Mouse (Mus musculus): ENCODE data around the gene Ep400.
"Not testable (repeated sequence)": the region's sequence is repeated elsewhere in the genome, so short reads cannot be mapped to it uniquely, and the experiment has no call there.

Gene Ep400

DNA sequence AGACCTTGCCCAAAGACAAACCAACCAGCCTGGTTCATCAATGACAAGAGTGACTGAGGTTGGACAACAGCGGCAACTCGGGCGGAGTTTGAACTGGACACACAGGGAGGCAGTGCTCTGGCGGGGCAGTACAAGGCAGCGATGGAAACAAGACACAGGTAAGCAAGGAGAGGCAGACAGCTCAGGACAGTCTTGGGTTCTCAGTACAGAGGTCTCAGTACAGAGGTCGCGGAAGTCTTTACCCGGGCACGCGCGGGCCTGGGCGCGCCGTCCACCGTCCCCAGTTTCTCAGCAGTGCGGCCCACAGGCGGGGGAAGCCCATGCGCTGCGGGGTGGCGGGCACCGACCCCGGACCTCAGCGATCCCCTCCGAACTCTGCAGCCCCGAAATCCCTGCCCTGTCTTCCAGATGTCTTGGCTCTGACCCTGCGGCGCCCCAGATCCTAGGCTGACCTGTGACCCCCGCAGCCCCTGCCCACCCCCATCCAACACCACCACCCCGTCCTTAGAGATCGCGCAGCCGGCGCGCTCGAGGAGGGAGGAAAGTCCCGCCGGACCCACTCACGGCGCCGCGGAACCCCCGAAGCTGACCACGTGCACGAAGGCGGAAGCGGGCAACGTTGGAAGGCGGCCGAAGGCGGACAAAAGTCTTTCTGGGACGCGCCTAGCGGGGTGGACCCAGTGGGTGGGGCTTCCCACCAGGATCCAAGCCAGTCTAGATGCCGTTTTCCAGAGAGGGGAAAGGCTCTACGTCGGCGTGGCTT lies 9.7 kb upstream of the Ep400 start, which contains the start of gene Pus1:
Gene Pus1 (minus strand): TSS at position 662 of the 763 bp plus-strand sequence.
- DNase-seq (ENCODE audit: low spot score in 2 of 2) = peak; percentile 68 to 74

DNA sequence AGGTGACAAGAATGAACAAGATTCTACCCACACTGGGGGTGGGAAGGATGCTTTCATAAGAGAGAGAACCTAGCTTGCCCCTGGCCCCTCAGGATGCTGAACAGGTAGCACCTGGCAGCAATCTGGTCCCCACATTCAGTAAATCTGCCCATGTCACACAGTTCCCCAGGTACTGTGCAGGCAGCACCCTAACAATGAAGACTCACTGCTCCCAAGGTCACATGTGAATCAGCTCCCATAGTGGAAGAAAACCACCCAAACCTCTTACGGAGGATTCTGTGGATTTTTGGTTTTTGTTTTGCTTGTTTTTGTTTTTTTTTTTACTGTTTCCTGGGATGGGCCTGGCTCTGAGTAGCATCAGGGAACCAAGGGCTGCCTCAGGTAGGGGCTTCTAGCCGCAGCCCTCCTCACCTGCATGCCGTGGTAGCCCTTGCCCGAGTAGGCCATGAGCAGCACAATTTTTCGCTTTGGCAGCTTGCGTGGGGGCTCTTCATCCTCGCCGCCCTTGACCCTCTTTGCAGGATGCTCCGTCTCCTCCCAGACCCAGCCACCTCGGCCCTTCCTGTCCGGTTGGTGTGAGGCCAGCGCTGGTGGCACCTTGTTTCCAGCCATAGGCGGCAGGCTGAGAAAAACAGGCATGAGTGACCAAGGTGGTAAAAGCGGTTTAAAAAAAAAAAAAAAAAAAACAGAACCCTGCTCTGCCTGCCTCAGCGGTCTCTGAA lies 8.9 kb upstream of the Ep400 start:
- no peak for DNase-seq (ENCODE audit: low spot score in 2 of 2)

DNA sequence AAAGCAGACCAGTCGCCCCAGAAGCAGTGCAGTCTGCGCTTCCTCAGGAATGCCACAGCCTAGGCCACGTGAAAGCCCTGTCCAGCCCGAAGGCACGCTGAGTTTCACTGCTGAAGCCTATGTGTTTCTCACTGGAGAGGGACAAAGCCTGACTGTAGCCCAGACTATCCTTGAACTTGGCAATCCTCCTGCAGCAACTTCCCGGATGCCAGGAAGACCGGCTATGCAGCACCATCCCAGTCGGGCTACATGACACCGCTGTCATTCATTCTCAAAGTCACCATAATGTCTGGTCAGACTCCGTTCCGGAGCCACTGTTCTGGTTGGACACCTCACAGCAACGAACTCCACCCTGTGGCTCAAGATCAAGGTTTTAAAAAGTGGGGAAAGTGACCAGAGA lies 7.7 kb upstream of the Ep400 start:
- DNase-seq (ENCODE audit: low spot score in 2 of 2) = no peak

GRCm38 (mm10) chr5:110776141-110776540 lies 5.6 kb upstream of the Ep400 start:
- DNase-seq (ENCODE audit: low spot score in 2 of 2) = no peak

DNA sequence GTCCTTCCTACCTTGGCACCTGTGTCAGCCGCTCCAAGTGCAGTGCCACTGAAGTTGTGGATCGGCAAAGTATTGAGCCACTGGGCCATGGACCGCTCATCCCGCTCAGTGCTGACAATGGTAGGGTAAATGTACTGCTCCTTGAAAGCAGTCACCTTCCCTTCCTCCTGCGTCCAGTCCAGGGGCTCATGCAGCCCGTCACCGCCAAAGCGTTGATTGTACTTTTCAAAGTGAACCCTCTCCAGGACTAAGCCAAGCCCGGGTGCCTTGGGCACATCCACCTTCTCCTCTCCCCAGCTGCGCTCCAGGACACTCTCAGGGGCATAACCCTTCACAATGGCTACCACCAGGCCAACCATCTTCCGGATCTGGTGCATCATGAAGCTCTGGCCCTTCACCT lies 4.0 kb upstream of the Ep400 start:
- no peak for DNase-seq (ENCODE audit: low spot score in 2 of 2)

- not testable (repeated sequence) for DNase-seq (ENCODE audit: low spot score in 2 of 2)
Observed at GRCm38 (mm10) chr5:110772945-110773344, 2.4 kb upstream of the Ep400 start.

DNA sequence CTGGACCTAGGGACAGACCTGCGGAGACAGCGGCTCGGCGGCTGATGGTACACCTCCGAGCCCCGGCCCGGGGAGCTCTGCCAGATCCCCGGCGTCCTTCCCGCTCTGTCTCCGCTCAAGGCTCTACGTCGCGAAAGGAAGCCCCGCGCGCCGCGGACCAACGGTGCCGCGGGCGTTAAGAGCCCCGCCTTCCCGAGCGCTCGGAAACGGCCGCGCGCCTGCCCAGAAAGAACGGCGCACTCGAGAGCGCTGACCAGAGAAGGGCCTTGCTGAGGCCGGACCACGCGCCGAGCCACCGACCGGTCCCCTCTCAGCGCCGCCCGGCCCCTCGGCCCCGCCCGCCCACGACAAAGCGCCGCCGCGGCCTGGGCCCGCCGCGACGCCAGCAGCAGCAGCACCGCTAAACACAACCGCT lies 479 bp downstream of the Ep400 start:
- DNase-seq (ENCODE audit: low spot score in 2 of 2) = peak in 1 of 2 experiments; percentile 47

DNA sequence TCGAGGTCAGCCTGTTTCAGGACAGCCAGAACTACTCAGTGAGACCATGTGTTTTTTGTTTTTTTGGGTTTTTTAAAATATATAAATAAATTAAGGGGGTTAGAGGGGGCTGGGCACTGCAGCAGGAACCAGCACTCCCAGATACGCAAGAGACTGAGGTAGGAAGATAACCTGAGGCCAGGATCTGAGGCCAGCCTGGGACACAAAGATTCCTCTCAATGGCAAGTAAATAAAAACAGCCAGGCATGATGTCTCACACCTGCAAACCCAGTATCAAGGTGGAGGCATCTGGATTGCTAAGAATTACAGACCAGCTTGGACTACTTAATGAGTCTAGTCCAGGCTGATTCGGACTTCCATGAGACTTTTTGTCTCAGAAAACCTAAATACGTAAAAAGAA lies 1.2 kb downstream of the Ep400 start:
- DNase-seq (ENCODE audit: low spot score in 2 of 2) = no peak

DNA sequence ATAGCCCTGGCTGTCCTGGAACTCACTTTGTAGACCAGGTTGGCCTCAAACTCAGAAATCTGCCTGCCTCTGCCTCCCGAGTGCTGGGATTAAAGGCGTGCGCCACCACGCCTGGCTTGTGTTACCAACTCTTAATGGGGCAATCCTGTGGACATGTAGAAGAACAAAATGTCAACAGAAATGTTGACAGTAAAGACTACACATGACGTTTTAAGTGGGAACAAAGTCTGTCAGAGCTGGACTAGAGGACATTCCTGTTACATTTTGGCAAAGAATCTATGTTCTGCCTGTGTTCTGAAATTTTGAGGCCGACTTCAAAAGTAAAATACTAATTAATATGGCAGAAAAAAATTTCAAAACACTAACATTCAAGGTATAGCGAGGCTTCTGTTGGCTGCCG lies 6.6 kb downstream of the Ep400 start:
- DNase-seq (ENCODE audit: low spot score in 2 of 2) = no peak

DNA sequence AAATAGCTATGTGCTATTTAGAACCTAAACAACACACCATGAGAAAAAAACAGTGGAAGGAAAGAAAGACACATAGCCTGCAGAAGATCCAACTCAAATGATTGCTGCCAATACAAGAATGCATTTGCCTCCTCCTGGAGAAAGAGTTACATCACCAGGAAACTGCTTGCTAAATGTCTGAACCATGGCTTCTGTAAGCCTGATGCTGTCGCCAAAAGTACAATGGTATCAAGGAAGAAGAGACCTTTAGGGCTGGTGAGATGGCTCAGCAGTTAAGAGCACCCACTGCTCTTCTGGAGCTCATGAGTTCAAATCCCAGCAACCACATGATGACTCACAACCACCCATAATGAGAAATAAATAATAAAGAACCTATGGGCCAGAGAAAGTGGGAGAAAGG lies 25.5 kb downstream of the Ep400 start:
- no peak for DNase-seq (ENCODE audit: low spot score in 2 of 2)

DNA sequence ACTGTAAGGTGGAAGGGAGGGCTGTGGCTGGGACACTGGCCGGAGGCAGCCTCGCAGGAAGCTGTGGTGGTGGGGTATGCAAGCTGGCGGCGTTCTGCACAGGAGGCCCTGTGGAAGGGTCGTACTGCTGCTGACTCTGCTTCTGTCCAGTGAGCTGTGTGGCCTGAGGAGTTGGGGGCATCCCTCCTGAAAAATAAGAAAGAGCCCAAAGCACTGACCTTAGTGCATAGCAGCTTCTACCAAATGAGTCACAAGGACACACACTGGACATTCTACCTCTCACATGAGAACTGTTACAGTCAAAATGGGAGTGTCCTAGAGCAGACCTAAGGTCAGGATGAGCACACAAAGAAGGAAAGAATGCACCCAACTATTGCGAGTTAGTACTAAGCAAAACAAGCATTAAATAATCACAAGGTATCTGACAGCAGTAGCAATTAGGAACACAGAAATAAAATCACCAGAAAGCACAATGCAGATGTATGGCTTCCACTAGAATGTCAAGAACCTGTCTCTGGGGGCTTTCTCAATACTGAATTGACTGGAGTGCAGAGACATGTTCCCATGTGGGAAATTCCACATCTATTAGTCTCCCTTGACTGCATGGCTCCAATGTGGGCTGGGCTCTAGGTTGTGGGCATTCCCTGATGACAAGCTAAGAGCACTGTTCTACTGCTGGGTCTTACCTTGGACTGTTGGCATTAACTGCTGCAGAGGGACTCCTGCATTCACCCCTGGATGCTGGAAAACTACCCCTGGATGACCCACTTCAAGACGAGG lies 30.8 kb downstream of the Ep400 start:
- no peak for DNase-seq (ENCODE audit: low spot score in 2 of 2)

DNA sequence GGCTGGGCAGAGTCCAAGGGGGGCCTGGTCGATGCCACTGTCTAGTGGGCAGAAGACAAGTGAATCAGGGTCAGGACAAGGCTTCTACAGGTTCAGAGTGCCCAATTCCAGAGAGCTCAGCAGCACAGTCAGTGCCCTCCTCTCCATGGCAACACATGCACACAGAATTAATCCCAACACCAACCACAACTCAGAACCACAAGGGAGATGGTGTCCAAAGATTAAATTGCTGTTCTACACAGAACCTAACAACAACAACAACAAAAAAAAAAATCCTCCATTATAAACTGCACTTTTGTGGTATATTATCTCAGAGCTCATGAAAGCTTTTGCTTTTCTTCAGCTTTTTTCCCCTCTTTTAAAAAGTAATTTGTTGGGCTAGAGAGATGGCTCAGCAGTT lies 34.9 kb downstream of the Ep400 start:
- DNase-seq (ENCODE audit: low spot score in 2 of 2) = no peak

GRCm38 (mm10) chr5:110733231-110733823 lies 37.2 kb downstream of the Ep400 start:
- no peak for DNase-seq (ENCODE audit: low spot score in 2 of 2)

DNA sequence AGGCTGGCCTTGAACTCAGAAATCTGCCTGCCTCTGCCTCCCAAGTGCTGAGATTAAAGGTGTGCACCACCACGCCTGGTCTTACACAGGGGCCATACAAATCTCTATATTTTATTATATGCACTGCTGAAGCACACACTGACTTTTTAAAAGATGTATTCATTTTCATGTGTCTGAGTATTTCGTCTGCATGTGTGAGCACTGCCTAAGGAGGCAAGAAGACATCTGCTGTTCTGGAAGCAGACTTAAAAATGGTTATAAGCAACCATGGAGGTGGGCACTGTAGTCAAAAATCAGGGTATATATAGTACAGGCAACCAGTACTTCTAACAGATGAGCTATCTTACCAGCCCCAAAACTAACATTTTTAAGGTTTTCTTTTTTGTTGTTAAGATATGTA lies 39.3 kb downstream of the Ep400 start:
- no peak for DNase-seq (ENCODE audit: low spot score in 2 of 2)

DNA sequence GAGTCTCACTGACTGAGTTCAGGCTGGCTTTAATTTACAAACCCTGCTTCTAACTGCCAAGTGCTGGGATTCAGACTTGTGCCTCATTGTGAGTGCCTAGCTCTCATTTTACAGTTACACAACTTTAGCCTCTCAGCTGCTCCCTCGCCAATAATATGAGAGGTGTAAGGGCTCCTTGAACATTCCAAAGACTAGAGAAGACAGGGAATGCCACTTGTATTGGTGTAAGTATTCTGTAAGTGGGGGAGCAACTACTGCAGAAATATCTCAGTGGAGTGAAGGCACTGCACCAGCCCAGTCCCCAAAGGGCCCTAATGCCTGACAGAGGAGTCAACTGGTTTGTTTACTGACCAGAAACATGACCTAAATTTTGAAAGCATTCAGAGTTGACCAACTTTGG lies 42.7 kb downstream of the Ep400 start:
- DNase-seq (ENCODE audit: low spot score in 2 of 2) = no peak

- no peak for DNase-seq (ENCODE audit: low spot score in 2 of 2)
Observed at GRCm38 (mm10) chr5:110723543-110723942, 47.0 kb downstream of the Ep400 start.

- not testable (repeated sequence) for DNase-seq (ENCODE audit: low spot score in 2 of 2)
Observed at GRCm38 (mm10) chr5:110721463-110721862, 49.1 kb downstream of the Ep400 start.

DNA sequence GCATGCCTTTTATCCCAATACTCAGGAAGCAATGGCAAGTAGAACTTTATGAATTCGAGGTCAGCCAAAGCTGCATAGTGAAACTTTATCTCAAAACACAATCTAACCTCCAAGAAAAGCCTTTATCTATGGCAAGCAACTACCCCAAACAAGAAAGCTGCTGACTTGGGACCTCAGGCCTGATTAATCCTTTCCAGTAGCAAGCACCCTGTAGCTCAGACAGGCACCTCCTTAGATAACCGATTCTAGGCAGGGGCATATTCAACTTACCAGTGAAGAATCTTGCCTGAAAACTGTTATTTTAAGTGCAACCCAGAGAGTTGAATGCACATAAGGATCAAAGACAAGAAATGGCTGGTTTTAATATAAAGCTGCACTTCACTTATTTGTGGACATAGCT lies 59.1 kb downstream of the Ep400 start:
- no peak for DNase-seq (ENCODE audit: low spot score in 2 of 2)

- DNase-seq (ENCODE audit: low spot score in 2 of 2) = no peak
Observed at GRCm38 (mm10) chr5:110709256-110709655, 61.3 kb downstream of the Ep400 start.

DNA sequence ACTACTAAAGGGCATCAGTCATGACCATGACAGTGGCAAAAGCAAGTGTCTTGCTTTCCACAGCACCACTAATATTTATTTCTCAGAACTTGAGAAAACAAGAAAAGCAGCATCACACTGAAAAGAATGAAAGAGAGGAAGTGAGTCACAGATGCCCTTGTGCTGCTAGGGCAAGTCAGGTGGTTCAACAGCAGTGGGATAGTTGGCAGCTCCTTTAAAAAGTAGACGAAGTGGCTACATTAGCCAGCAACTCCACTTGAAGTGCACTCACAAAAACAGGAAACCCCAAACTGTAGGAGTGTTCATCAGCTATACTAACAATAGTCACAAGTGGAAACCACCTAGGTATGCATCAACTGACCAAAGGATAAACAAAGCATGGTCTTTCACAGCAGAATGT lies 66.5 kb downstream of the Ep400 start:
- DNase-seq (ENCODE audit: low spot score in 2 of 2) = no peak

GRCm38 (mm10) chr5:110698617-110699016 lies 71.9 kb downstream of the Ep400 start:
- DNase-seq (ENCODE audit: low spot score in 2 of 2) = no peak

- DNase-seq (ENCODE audit: low spot score in 2 of 2) = no peak
Observed at GRCm38 (mm10) chr5:110682041-110682440, 88.5 kb downstream of the Ep400 start.

All from thymus, postnatal 10 days (tissue).